Mouse (Mus musculus) stomach, postnatal 0 days (tissue): ENCODE results near the gene Camk2n1.

Source experiments
- CTCF ChIP-seq: IDR thresholded peaks from 2 replicates; pipeline ENCODE4 v1.5.1; 2016; ENCODE audit warnings: antibody characterized with exemption, low read depth, mild to moderate bottlenecking, moderate library complexity
- EP300 ChIP-seq: optimal IDR thresholded peaks from 2 replicates; pipeline ENCODE3; 2016; ENCODE audit warnings: antibody characterized with exemption

DNA sequence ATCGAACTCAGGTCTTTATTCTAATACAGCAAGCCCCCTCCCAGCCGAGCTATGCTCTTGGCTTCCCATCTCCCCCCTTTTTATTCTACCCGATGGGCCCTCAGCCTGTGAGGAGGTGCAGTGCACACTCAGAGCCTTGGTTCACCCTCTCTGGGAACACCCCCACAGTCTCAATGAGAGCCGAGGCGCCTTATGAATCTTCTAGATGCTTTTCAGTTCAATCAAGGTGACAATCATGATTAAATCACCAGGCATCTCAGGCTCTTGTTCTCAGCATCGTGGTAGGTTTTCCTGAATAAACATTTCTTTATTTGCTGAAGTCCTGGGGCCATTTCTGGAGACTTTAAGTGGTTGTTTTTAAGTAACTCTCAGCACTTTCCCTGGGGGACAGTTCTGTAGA lies 53.8 kb downstream of the Camk2n1 start:
- TF ChIP-seq CTCF (no peak), EP300 (no peak)
